Mouse (Mus musculus): ENCODE data around the gene Slc7a9. TPM values are rescaled to one million over a fixed set of nuclear protein-coding genes. Genes with fewer than 3 reads are reported as not detected.

Slc7a9 gene
- polyA plus RNA-seq, 1 experiment from 2014 or later = 0.79 TPM

Other genes with a start within 250 kb of the Slc7a9 start
- 1.6 and 1.7 TPM in 2 replicates for gene Lrp3, start 233.3 kb upstream of the Slc7a9 start, polyA plus RNA-seq (2015; fragmentation: Nextera tagmentation; extraction: Ambion mirVana)
- 11.0 and 11.4 TPM in 2 replicates for gene Gpatch1, start 130.4 kb upstream of the Slc7a9 start, polyA plus RNA-seq (2015; fragmentation: Nextera tagmentation; extraction: Ambion mirVana)
- 5.3 and 6.0 TPM in 2 replicates for gene Rhpn2, start 114.6 kb upstream of the Slc7a9 start, polyA plus RNA-seq (2015; fragmentation: Nextera tagmentation; extraction: Ambion mirVana)
- gene Faap24, start 52.0 kb upstream of the Slc7a9 start, polyA plus RNA-seq (2015; fragmentation: Nextera tagmentation; extraction: Ambion mirVana) = 13.3 and 14.0 TPM in 2 replicates
- gene Cep89, start 51.8 kb upstream of the Slc7a9 start, polyA plus RNA-seq (2015; fragmentation: Nextera tagmentation; extraction: Ambion mirVana) = 37.3 and 39.2 TPM in 2 replicates
- 0.88 and 0.99 TPM in 2 replicates for gene Tdrd12, start 88.9 kb downstream of the Slc7a9 start, polyA plus RNA-seq (2015; fragmentation: Nextera tagmentation; extraction: Ambion mirVana)
- 89.9 and 104 TPM in 2 replicates for gene Nudt19, start 107.5 kb downstream of the Slc7a9 start, polyA plus RNA-seq (2015; fragmentation: Nextera tagmentation; extraction: Ambion mirVana)
- 0.49 and 0.51 TPM in 2 replicates for gene Rgs9bp, start 136.8 kb downstream of the Slc7a9 start, polyA plus RNA-seq (2015; fragmentation: Nextera tagmentation; extraction: Ambion mirVana)
- 15.3 and 15.6 TPM in 2 replicates for gene Ankrd27, start 137.4 kb downstream of the Slc7a9 start, polyA plus RNA-seq (2015; fragmentation: Nextera tagmentation; extraction: Ambion mirVana)
- 260 and 285 TPM in 2 replicates for gene Pdcd5, start 198.7 kb downstream of the Slc7a9 start, polyA plus RNA-seq (2015; fragmentation: Nextera tagmentation; extraction: Ambion mirVana)

Data from heart, embryonic 13.5 days (tissue).